Mouse (Mus musculus) liver, adult 2 months (tissue): ENCODE measurements at regions not wholly inside any gene's neighbourhood (a gene's known extent, or its start where the extent isn't known, plus 50 kb on each side); places are given as distances from the start of the nearest gene placed in this dataset.
A peak's percentile ranks its signal among the peaks of the same experiment; 100 is the strongest.

ENCODE experiments used
- DNase-seq: peaks from one replicate; pipeline ENCODE4 v3.0.0-alpha.2; 2011; ENCODE audit warnings: low read depth, low spot score; ENCODE audit errors: extremely low read depth
- H3K27ac ChIP-seq: fragments of 200-500 bp; replicated peaks from 2 replicates; pipeline ENCODE4 v1.5.1; 2012; ENCODE audit warnings: low read depth, mild to moderate bottlenecking, control low read depth, inconsistent platforms, low read length; ENCODE audit not compliant: insufficient read depth
- H3K27me3 ChIP-seq: fragments of 200-500 bp; 2 replicates; pipeline ENCODE4 v1.6.1; 2012; ENCODE audit warnings: mild to moderate bottlenecking, moderate library complexity, low read length, inconsistent platforms; ENCODE audit not compliant: control insufficient read depth, insufficient read depth
- H3K36me3 ChIP-seq: fragments of 200-500 bp; 2 replicates; pipeline ENCODE4 v1.6.1; 2012; ENCODE audit warnings: low read length, inconsistent platforms; ENCODE audit not compliant: control insufficient read depth, insufficient read depth
- H3K4me1 ChIP-seq: fragments of 200-500 bp; 2 replicates; pipeline ENCODE4 v1.6.1; 2011; ENCODE audit warnings: low read length; ENCODE audit not compliant: control insufficient read depth, insufficient read depth
- H3K4me3 ChIP-seq: fragments of 200-500 bp; 2 replicates; pipeline ENCODE4 v1.5.1; 2011; ENCODE audit warnings: low read depth, mild to moderate bottlenecking, control low read depth, low read length, moderate library complexity; ENCODE audit not compliant: insufficient read depth
- H3K79me2 ChIP-seq: fragments of 200-500 bp; 2 replicates; pipeline ENCODE4 v1.6.1; 2012; ENCODE audit warnings: inconsistent platforms, mild to moderate bottlenecking, low read length, moderate library complexity; ENCODE audit not compliant: control insufficient read depth, insufficient read depth
- H3K9ac ChIP-seq: fragments of 200-500 bp; 2 replicates; pipeline ENCODE4 v1.6.1; 2012; ENCODE audit warnings: low read depth, mild to moderate bottlenecking, control low read depth, inconsistent platforms, low read length
- CTCF ChIP-seq: fragments of 200-500 bp; IDR thresholded peaks from 2 replicates; pipeline ENCODE4 v1.5.1; 2011; ENCODE audit warnings: low read depth, low read length, control low read depth
- POLR2A ChIP-seq: fragments of 200-500 bp; IDR thresholded peaks from 2 replicates; pipeline ENCODE4 v1.6.1; 2011; ENCODE audit warnings: low read length, control low read depth; ENCODE audit not compliant: insufficient read depth; ENCODE audit errors: extremely low read depth
- WGBS: fragments of 180-500 bp; shearing (Covaris S2); methylation state at CpG from one replicate; pipeline ENCODE4 v1.1.7; 2018; 5-methylcytosine and 5-hydroxymethylcytosine counted together

DNA sequence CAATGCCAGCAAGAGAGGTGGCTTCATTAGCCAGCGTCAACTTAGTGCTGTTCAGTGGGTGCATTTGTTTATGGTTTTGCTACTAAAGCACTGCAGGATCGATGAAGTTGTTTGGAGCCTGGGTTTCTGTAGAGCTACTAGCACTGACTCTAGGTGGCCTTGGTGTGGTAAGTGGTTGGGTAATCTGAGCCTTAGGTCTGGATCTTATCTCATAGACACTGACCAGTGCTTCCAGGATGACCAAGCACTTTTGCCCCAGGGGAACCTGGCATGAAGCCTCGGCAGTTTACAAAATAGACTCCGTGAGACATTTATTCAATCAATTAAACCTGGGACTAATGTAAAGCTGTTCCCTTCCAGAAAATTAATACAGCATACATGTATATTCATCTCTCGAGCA lies 102.8 kb downstream of the Rwdd3 start:
- TF ChIP-seq POLR2A (no peak), CTCF (no peak)
- Histone ChIP-seq H3K27me3 (no peaks in the 10 kb centered on the region), H3K4me3 (no peak overlapping the region), H3K4me1 (no peaks in the 10 kb centered on the region), H3K36me3 (no peaks in the 10 kb centered on the region), H3K9ac (no peak overlapping the region), H3K27ac (no peak overlapping the region), H3K79me2 (no peaks in the 10 kb centered on the region)
- WGBS, result 69% methylated on average over 5 of the region's 5 CpGs
- DNase-seq, result peak; percentile 8

DNA sequence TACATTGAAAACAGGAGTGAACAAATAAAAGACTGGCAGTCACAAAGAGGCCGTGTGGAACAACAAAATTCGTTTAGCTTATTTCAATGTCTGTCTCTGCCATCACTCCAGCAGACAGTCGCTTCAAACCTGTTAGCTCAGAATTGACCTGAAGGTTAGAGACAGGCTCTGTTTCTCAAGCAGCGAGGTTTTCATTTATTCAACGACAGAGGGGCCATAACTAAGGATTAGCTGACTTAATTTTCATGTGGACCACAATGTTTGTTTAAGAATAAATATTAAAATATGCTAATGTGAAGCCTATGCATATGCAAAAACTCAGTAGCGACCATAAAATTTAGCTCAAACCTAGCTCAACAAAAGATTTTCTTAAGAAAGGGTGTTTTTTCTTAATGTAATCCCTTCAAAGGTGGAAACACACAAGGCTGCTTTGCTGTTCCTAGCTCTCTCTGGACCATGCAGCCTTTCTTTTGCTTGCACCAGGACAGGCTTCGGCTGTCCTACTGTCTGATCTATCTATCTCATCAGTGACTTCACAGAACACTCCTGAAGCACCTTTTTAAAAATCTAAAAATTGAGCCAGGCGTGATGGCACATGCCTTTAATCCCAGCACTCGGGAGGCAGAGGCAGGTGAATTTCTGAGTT lies 135.5 kb downstream of the Rwdd3 start:
- no peak for DNase-seq
- no peaks in the 10 kb centered on the region for H3K27me3 ChIP-seq
- no peaks in the 10 kb centered on the region for H3K36me3 ChIP-seq
- H3K27ac ChIP-seq, result no peak overlapping the region
- no peaks in the 10 kb centered on the region for H3K4me1 ChIP-seq
- TF ChIP-seq POLR2A (no peak), CTCF (no peak)
- WGBS, result 77% methylated on average over 9 of the region's 9 CpGs
- H3K9ac ChIP-seq, result no peak overlapping the region
- H3K4me3 ChIP-seq, result no peak overlapping the region
- H3K79me2 ChIP-seq, result no peaks in the 10 kb centered on the region

DNA sequence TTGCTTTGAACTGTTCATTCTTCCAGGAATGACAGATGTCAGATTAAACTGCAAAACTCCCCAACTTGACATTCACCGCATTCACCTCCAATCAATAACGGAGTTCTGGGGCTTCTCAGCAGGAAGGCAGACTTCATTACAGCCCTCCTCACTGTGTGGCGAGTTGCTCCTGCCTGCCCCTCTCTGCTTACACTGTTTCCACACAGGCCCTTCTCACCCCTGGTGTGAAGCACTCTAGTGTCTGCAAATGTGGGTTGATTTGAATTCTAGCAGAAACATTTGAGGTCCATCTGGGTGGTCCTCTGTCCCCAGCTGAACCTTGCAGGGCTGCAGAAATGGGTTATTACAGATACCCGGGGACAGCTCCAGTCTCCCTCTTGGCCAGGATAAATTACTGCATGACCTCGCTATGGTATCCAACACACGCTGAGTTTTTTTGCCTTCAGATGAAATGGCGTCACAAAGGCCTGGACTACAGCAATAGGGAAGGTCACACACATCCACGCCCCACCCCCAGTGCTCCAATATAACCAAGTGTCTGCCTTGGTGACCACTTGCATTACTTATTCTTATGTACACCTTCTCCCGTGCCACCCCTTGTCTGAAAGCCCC lies 145.8 kb downstream of the Rwdd3 start:
- WGBS, result 66% methylated on average over 9 of the region's 9 CpGs
- H3K36me3 ChIP-seq, result no peaks in the 10 kb centered on the region
- no peak overlapping the region for H3K4me3 ChIP-seq
- no peak overlapping the region for H3K9ac ChIP-seq
- TF ChIP-seq POLR2A, result no peak
- TF ChIP-seq CTCF, result no peak
- DNase-seq, result no peak
- H3K27me3 ChIP-seq, result no peaks in the 10 kb centered on the region
- H3K4me1 ChIP-seq, result no peaks in the 10 kb centered on the region
- no peak overlapping the region for H3K27ac ChIP-seq
- H3K79me2 ChIP-seq, result no peaks in the 10 kb centered on the region

DNA sequence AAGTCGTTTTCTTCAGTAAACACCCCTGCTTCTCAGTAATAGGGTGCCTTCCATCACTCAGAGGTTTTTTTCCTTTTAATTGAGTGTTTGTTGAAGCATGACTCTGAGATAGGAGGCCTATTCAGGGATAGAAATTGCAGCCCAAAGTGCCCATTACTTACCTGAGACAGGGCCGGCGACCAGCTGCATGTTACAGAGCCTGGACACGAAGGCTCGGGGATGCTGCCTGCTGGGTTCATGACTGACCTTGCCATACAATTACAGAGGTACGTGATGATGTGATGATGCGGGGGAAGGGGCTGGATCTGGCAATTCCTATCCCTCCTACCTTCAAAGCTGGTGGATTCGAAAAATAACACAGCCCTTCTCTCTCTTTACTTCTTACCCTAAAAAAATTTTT lies 146.7 kb downstream of the Rwdd3 start:
- Histone ChIP-seq H3K4me1 (no peaks in the 10 kb centered on the region), H3K36me3 (no peaks in the 10 kb centered on the region), H3K27me3 (no peaks in the 10 kb centered on the region), H3K4me3 (no peak overlapping the region), H3K27ac (no peak overlapping the region), H3K9ac (no peak overlapping the region), H3K79me2 (no peaks in the 10 kb centered on the region)
- TF ChIP-seq POLR2A, result no peak
- no peak for TF ChIP-seq CTCF
- 63% methylated on average over 8 of the region's 8 CpGs for WGBS
- DNase-seq, result no peak

DNA sequence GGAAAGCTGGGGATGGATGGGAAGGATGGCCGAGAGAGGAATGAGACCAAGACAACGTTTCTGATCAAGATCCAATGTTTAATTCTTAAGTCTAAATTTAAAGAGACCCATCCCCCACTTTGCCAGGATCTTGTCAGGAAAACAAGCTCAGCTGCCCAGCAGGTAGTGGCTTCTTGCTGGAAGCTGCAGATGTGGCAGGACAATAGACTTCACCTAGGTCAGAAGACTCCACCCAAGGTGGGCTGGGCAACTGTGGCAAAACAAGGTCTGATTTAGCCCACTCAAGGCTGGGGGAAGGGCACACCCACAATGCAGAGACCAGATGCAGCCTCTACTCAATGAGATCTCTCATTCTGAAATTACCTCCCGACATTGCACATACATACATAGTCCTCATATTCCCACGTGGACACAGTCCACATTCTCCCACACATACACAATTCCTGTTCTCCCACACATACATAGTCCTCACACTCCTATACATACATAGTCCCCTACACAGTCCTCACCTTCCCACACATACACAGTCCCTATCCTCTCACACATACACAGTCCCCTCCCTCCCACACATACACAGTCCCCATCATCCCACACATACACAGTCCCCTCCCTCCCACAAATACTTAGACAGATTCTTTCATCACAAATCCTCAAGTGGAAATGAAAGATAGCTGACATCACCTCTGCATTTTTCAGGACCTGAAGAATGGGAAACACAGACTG lies 150.2 kb downstream of the Rwdd3 start:
- Histone ChIP-seq H3K36me3 (no peaks in the 10 kb centered on the region), H3K27ac (no peak overlapping the region), H3K4me1 (no peaks in the 10 kb centered on the region), H3K79me2 (no peaks in the 10 kb centered on the region), H3K4me3 (no peak overlapping the region), H3K27me3 (no peaks in the 10 kb centered on the region), H3K9ac (no peak overlapping the region)
- no peak for DNase-seq
- whole genome bisulfite sequencing, result 73% methylated on average over 4 of the region's 4 CpGs
- TF ChIP-seq POLR2A (no peak), CTCF (no peak)

DNA sequence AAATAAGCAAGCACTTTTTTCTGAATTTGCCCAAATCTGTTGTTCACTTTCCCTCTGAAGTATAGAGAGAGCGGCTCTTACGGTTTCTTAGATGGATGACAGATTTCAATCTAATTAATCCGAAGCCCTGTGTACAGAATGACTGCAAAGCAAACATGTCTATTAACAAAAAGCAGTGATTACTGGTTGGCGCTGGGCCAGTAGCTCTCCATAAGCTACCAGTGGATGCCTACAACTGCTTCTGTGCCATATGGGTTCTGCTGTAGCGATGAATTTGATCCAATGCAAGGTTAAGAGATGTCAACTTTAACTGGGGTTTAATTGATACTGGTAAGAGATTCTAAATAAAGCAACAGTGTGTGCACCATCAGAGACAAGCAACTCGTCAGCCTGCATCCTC lies 162.3 kb downstream of the Rwdd3 start:
- no peak for DNase-seq
- WGBS, result 83% methylated on average over 6 of the region's 6 CpGs
- H3K27me3 ChIP-seq, result no peaks in the 10 kb centered on the region
- H3K27ac ChIP-seq, result no peak overlapping the region
- no peaks in the 10 kb centered on the region for H3K36me3 ChIP-seq
- H3K9ac ChIP-seq, result no peak overlapping the region
- H3K4me1 ChIP-seq, result no peaks in the 10 kb centered on the region
- TF ChIP-seq CTCF (no peak), POLR2A (no peak)
- no peaks in the 10 kb centered on the region for H3K79me2 ChIP-seq
- no peak overlapping the region for H3K4me3 ChIP-seq
